Mouse (Mus musculus) midbrain, embryonic 12.5 days (tissue): ENCODE measurements at regions not wholly inside any gene's neighbourhood (a gene's known extent, or its start where the extent isn't known, plus 50 kb on each side); places are given as distances from the start of the nearest gene placed in this dataset.

Experiments used
- ATAC-seq: fragments of 200-750 bp; cut with Nextera tagmentation; 2 replicates; pipeline ENCODE4 v1.8.0; 2017; ENCODE audit warnings: low read depth, moderate TSS enrichment, moderate library complexity; ENCODE audit not compliant: low FRiP score
- H3K27ac ChIP-seq: fragments of 300-500 bp; sonication (generic); replicated peaks from 2 replicates; pipeline ENCODE4 v1.5.1; 2016; ENCODE audit warnings: mild to moderate bottlenecking
- H3K27me3 ChIP-seq: fragments of 300-500 bp; sonication (generic); 2 replicates; pipeline ENCODE4 v1.6.1; 2016; ENCODE audit warnings: mild to moderate bottlenecking
- H3K36me3 ChIP-seq: fragments of 300-500 bp; sonication (generic); 2 replicates; pipeline ENCODE4 v1.6.1; 2016
- H3K4me1 ChIP-seq: fragments of 300-500 bp; sonication (generic); 2 replicates; pipeline ENCODE4 v1.6.1; 2016
- H3K4me2 ChIP-seq: fragments of 300-500 bp; sonication (generic); replicated peaks from 2 replicates; pipeline ENCODE4 v1.6.1; 2016; ENCODE audit warnings: mild to moderate bottlenecking, moderate library complexity
- H3K4me3 ChIP-seq: fragments of 300-500 bp; sonication (generic); 2 replicates; pipeline ENCODE4 v1.5.1; 2016; ENCODE audit warnings: mild to moderate bottlenecking
- H3K9ac ChIP-seq: fragments of 300-500 bp; sonication (generic); replicated peaks from 2 replicates; pipeline ENCODE4 v1.6.1; 2016; ENCODE audit warnings: mild to moderate bottlenecking, moderate library complexity
- H3K9me3 ChIP-seq: fragments of 300-500 bp; sonication (generic); 2 replicates; pipeline ENCODE4 v1.6.1; 2016; ENCODE audit warnings: mild to moderate bottlenecking
- WGBS: fragments of 180-500 bp; shearing (Covaris S2); methylation state at CpG from one replicate; pipeline ENCODE4 v1.1.7; 2016; 5-methylcytosine and 5-hydroxymethylcytosine counted together

- ATAC-seq: no peak
- H3K4me2 ChIP-seq: no peak overlapping the region
- no peaks in the 10 kb centered on the region for H3K9me3 ChIP-seq
- H3K27me3 ChIP-seq: no peaks in the 10 kb centered on the region
- no peak overlapping the region for H3K4me3 ChIP-seq
- no peak overlapping the region for H3K9ac ChIP-seq
- H3K36me3 ChIP-seq: no peaks in the 10 kb centered on the region
- H3K4me1 ChIP-seq: no peaks in the 10 kb centered on the region
- no peak overlapping the region for H3K27ac ChIP-seq
- WGBS: 83% methylated on average over 9 of the region's 9 CpGs
These were observed 57.3 kb downstream of the Edn1 start for GRCm38 (mm10) chr13:42358588-42358987.

DNA sequence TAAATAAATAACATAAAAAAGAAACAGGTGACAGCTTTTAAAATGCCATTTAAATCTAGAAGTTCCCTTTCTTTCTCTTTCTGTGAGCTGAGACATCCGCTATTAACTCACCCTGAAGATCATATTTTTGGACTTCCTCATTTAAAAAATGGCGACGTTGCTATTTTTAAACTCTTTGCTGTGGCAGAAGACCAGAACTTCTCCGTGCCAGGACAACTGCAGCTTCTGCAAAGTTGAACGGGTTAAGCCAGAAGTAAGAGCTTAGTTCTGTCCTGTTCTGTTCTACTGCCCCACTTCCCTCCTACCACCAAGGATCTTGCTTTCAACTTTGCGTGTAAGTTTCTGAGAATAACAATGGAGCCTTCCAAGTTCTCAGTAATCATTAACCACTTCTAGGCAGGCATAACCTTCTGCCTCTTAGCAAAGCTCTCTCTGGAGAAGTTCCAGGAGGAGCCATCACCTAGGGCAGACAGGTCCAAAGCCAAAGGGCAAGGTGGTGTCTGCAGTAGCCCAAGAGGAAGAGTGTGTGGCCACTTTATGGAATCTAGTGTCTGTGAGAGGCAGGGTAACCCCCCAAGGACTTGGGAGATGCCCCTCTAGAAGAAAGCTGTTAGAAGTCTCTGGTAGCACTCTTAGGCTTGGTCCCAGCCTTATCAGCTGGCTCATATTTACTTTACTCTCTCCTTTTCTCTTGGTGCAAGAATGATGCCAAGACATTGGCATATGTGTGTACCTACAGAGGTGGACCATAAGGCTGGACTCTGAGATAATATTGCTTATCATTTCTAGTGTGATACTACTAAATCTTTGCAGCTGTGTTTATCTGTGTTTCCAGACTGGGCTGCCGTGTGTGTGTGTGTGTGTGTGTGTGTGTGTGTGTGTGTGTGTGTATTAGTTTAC, 66.6 kb downstream of the Edn1 start:
- 88% methylated on average over 7 of the region's 7 CpGs for WGBS
- Histone ChIP-seq H3K27ac (no peak overlapping the region), H3K9me3 (no peaks in the 10 kb centered on the region), H3K27me3 (no peaks in the 10 kb centered on the region), H3K4me2 (no peak overlapping the region), H3K36me3 (no peaks in the 10 kb centered on the region), H3K9ac (no peak overlapping the region), H3K4me1 (no peaks in the 10 kb centered on the region), H3K4me3 (no peak overlapping the region)
- no peak for ATAC-seq

- WGBS: 88% methylated on average over 1 of the region's 1 CpGs
- ATAC-seq: no peak
These were observed 68.5 kb downstream of the Edn1 start for GRCm38 (mm10) chr13:42369826-42370225.

GRCm38 (mm10) chr13:42372201-42372600, 70.9 kb downstream of the Edn1 start:
- Histone ChIP-seq H3K9ac (no peak overlapping the region), H3K9me3 (no peaks in the 10 kb centered on the region), H3K27ac (no peak overlapping the region), H3K36me3 (no peaks in the 10 kb centered on the region), H3K27me3 (no peaks in the 10 kb centered on the region), H3K4me3 (no peak overlapping the region), H3K4me2 (no peak overlapping the region), H3K4me1 (no peaks in the 10 kb centered on the region)
- no peak for ATAC-seq
- WGBS: 87% methylated on average over 4 of the region's 4 CpGs

More at GRCm38 (mm10) chr13:42369826-42370225, 68.5 kb downstream of the Edn1 start:
- Histone ChIP-seq H3K27me3 (no peaks in the 10 kb centered on the region), H3K4me3 (no peak overlapping the region), H3K4me1 (no peaks in the 10 kb centered on the region), H3K36me3 (no peaks in the 10 kb centered on the region), H3K9me3 (no peaks in the 10 kb centered on the region), H3K27ac (no peak overlapping the region), H3K9ac (no peak overlapping the region), H3K4me2 (no peak overlapping the region)

- no peak overlapping the region for H3K4me3 ChIP-seq
- no peaks in the 10 kb centered on the region for H3K9me3 ChIP-seq
- no peaks in the 10 kb centered on the region for H3K27me3 ChIP-seq
- H3K27ac ChIP-seq: no peak overlapping the region
- H3K4me1 ChIP-seq: no peaks in the 10 kb centered on the region
- WGBS: 87% methylated on average over 8 of the region's 8 CpGs
- no peak overlapping the region for H3K9ac ChIP-seq
- no peaks in the 10 kb centered on the region for H3K36me3 ChIP-seq
- no peak for ATAC-seq
- H3K4me2 ChIP-seq: no peak overlapping the region
These were observed 72.9 kb downstream of the Edn1 start for GRCm38 (mm10) chr13:42374181-42374596.

GRCm38 (mm10) chr13:42379675-42380074, 78.4 kb downstream of the Edn1 start:
- H3K27me3 ChIP-seq: no peaks in the 10 kb centered on the region
- no peaks in the 10 kb centered on the region for H3K36me3 ChIP-seq
- H3K9ac ChIP-seq: no peak overlapping the region
- WGBS: 81% methylated on average over 6 of the region's 6 CpGs
- no peak overlapping the region for H3K27ac ChIP-seq
- H3K9me3 ChIP-seq: no peaks in the 10 kb centered on the region
- H3K4me3 ChIP-seq: no peak overlapping the region
- H3K4me1 ChIP-seq: no peaks in the 10 kb centered on the region
- ATAC-seq: no peak
- H3K4me2 ChIP-seq: no peak overlapping the region

GRCm38 (mm10) chr13:42383099-42383498, 81.8 kb downstream of the Edn1 start:
- Histone ChIP-seq H3K36me3 (no peaks in the 10 kb centered on the region), H3K9ac (no peak overlapping the region), H3K27me3 (no peaks in the 10 kb centered on the region), H3K4me3 (no peak overlapping the region), H3K4me1 (no peaks in the 10 kb centered on the region), H3K4me2 (no peak overlapping the region), H3K27ac (no peak overlapping the region), H3K9me3 (no peaks in the 10 kb centered on the region)
- ATAC-seq: no peak
- WGBS: 86% methylated on average over 4 of the region's 4 CpGs

DNA sequence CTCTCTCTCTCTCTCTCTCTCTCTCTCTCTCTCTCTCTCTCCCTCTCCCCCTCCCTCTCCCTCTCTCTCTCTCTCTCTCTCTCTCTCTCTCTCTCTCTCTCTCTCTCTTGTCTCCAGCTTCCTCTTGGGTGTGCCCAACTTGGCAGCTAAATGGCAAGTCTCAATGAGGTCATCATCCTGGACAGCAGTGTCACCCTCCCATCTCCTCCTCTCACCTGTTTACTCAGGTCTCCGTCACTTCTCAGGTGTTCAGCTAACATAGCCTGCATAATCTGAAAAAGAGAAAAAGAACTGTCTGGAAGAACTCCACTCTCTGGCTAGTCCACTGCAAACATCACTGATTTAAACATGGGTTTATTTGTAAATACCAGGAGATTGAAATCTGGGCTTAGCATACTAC, 89.1 kb downstream of the Edn1 start:
- H3K9me3 ChIP-seq: no peaks in the 10 kb centered on the region
- H3K4me2 ChIP-seq: no peak overlapping the region
- no peaks in the 10 kb centered on the region for H3K27me3 ChIP-seq
- no peak overlapping the region for H3K9ac ChIP-seq
- no peak overlapping the region for H3K4me3 ChIP-seq
- ATAC-seq: no peak
- H3K27ac ChIP-seq: no peak overlapping the region
- no peaks in the 10 kb centered on the region for H3K36me3 ChIP-seq
- no peaks in the 10 kb centered on the region for H3K4me1 ChIP-seq
- WGBS: 91% methylated on average over 1 of the region's 1 CpGs

DNA sequence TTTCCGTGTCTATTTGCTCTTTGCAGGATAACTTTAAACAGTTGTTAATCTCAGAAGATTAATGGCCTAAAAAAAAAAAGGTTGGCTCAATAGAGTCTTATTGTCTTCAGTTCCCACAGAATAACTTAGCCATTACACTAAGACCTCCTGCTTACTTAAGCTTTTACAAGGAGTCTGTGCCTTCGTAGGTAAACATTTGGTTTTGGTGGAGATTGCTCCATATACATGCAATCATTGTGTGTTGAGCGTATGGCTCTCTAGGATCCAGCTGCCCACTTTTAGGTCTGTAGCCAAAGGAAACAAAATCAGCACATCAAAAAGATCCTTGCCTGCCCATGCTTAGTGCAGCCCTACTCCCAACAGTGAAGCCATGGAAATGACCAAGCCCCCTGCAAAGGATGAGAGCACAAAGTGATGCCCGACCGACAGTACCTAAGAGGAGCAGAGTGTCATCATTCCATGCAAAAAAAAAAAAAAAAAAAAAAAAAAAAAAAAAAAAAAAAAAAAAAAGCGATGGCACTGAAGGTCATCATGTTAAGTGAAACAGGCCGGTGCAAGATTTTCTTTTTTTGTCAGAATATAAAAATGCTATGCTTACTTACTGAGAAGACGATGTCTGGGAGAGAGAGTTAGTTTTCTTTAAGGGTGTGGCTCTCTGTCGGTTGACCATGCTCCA, 90.2 kb downstream of the Edn1 start:
- Histone ChIP-seq H3K9ac (no peak overlapping the region), H3K4me2 (no peak overlapping the region), H3K27me3 (no peaks in the 10 kb centered on the region), H3K9me3 (no peaks in the 10 kb centered on the region), H3K36me3 (no peaks in the 10 kb centered on the region), H3K4me3 (no peak overlapping the region), H3K4me1 (no peaks in the 10 kb centered on the region), H3K27ac (no peak overlapping the region)
- ATAC-seq: no peak
- WGBS: 79% methylated on average over 9 of the region's 9 CpGs

GRCm38 (mm10) chr13:42392701-42393100, 91.4 kb downstream of the Edn1 start:
- Histone ChIP-seq H3K4me3 (no peak overlapping the region), H3K9me3 (no peaks in the 10 kb centered on the region), H3K27me3 (no peaks in the 10 kb centered on the region), H3K27ac (no peak overlapping the region), H3K9ac (no peak overlapping the region), H3K4me2 (no peak overlapping the region), H3K36me3 (no peaks in the 10 kb centered on the region), H3K4me1 (no peaks in the 10 kb centered on the region)
- no peak for ATAC-seq
- WGBS: 90% methylated on average over 7 of the region's 7 CpGs

DNA sequence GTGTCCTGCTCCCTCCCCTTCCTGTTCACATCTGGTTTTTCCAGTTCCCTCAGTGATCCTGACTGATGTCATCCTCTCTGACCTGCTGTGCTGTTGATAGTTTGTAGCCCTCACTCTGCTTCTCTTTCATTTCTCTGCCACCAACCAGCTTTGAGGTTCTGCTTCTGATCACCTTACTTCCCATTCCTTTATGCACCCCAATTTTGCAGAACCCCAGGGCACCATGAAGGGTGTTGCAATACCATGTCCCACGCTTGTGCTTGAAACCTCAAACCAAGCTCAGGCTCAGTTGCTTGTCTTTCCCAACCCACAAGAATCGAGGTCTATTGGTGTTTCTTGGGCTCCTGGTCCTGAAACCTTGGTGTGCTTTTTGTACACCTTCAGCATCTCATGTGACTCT, 93.3 kb downstream of the Edn1 start:
- no peaks in the 10 kb centered on the region for H3K27me3 ChIP-seq
- no peak for ATAC-seq
- no peak overlapping the region for H3K27ac ChIP-seq
- WGBS: 78% methylated on average over 2 of the region's 2 CpGs
- no peaks in the 10 kb centered on the region for H3K9me3 ChIP-seq
- H3K9ac ChIP-seq: no peak overlapping the region
- H3K4me3 ChIP-seq: no peak overlapping the region
- H3K36me3 ChIP-seq: no peaks in the 10 kb centered on the region
- no peaks in the 10 kb centered on the region for H3K4me1 ChIP-seq
- no peak overlapping the region for H3K4me2 ChIP-seq

DNA sequence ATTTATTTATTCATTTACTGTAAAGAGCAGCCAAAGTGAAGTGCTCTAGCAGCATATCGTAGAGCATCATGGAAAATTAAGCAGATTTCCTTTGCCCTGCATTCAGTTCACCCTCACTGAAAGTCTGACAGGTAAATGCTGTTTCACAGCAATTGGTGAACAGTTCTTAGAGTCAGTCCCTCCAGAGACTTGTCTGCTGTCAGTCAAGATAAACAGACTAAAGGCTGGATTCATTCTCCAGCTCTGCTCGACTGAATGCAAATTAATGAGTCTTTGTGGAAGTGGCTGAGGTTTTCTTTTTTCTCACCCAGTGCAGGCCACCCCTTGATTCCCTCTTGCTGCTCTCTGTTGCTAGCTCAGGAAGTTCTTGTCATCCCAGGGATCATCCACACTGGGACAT, 100.2 kb downstream of the Edn1 start:
- peaks cover 6% of the 10 kb centered on the region for H3K4me1 ChIP-seq
- H3K4me3 ChIP-seq: no peak overlapping the region
- WGBS: 31% methylated on average over 2 of the region's 2 CpGs
- H3K4me2 ChIP-seq: no peak overlapping the region
- no peaks in the 10 kb centered on the region for H3K27me3 ChIP-seq
- peak; percentile 60 for ATAC-seq
- no peaks in the 10 kb centered on the region for H3K9me3 ChIP-seq
- peak overlapping the region; percentile 44 for H3K27ac ChIP-seq
- no peak overlapping the region for H3K9ac ChIP-seq
- H3K36me3 ChIP-seq: no peaks in the 10 kb centered on the region
